Mouse (Mus musculus) C2C12 (cell line): ENCODE results near the gene Alg12.

Source experiments
- CTCF ChIP-seq: IDR thresholded peaks from one replicate; pipeline ENCODE4 v1.5.1; 2011; ENCODE audit not compliant: control insufficient read depth, insufficient read depth, insufficient read length
- FOSL1 ChIP-seq: IDR thresholded peaks from one replicate; pipeline ENCODE4 v1.8.0; 2011; ENCODE audit warnings: mild to moderate bottlenecking, low read length; ENCODE audit not compliant: poor library complexity, insufficient read depth, severe bottlenecking
- MAX ChIP-seq: IDR thresholded peaks from one replicate; pipeline ENCODE4 v1.6.1; 2011; ENCODE audit warnings: mild to moderate bottlenecking, control low read depth

DNA sequence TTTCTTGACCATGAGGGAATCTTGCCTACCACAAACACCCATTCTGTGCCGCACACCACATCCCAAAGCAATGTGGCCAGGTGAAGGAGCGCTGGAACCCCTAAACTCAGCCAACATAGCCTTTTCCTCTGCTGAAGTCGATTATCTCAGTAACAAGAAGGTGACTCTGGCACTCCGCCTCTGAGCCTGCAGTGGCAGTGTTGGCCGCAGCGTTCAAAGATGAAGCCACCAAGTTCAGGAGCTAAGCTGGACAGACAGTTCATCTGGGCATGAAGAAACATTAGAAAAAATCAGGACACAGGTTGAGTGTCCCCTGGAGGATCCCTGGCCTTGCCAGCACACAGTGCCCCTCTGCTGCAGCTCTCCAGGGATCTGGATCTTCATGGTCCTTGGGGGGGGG, 8.3 kb upstream of the Alg12 start:
- TF ChIP-seq CTCF (no peak), MAX (no peak), FOSL1 (no peak)
